Mouse (Mus musculus) induced T-regulatory cell, adult 2 months (primary cell): Measurements from ENCODE around the gene Zfp174.

Experiments used
- DNase-seq: peaks from one replicate; pipeline ENCODE4 v3.0.0-alpha.2; 2012; ENCODE audit warnings: low read depth

Zfp174 gene

GRCm38 (mm10) chr16:3884201-3885064 lies 37.4 kb downstream of the Zfp174 start, which contains the start of the genes Zfp597 and Gm20695:
Gene Zfp597 (minus strand): TSS chr16:3884561.
Gene Gm20695 (plus strand): TSS chr16:3884648.
- DNase-seq: peak; percentile 96

- peak; percentile 42 for DNase-seq
Observed at GRCm38 (mm10) chr16:3885065-3885670, 38.1 kb downstream of the Zfp174 start.

- DNase-seq: no peak
Observed at GRCm38 (mm10) chr16:3891621-3892295, 44.7 kb downstream of the Zfp174 start.

GRCm38 (mm10) chr16:3893739-3894138 lies 46.7 kb downstream of the Zfp174 start:
- DNase-seq: no peak

GRCm38 (mm10) chr16:3895173-3895792 lies 48.2 kb downstream of the Zfp174 start:
- DNase-seq: peak; percentile 83

- DNase-seq: peak; percentile 51
Observed at GRCm38 (mm10) chr16:3896046-3896445, 49.0 kb downstream of the Zfp174 start.

- DNase-seq: no peak
Observed at GRCm38 (mm10) chr16:3896553-3896952, 49.5 kb downstream of the Zfp174 start.

- no peak for DNase-seq
Observed at GRCm38 (mm10) chr16:3907471-3907870, 60.4 kb downstream of the Zfp174 start.
